Mouse (Mus musculus) bone marrow, adult 2 months (tissue): ENCODE data around the gene 4933425L06Rik. TPM values are rescaled to one million over a fixed set of nuclear protein-coding genes. Genes with fewer than 3 reads are reported as not detected.

Experiments
- H3K27ac ChIP-seq: fragments of 200-500 bp; 2 replicates; pipeline ENCODE4 v1.5.1; 2012; ENCODE audit warnings: low read depth, mild to moderate bottlenecking, control low read depth, inconsistent platforms, low read length; ENCODE audit not compliant: control insufficient read depth, poor library complexity, insufficient read depth
- H3K4me1 ChIP-seq: fragments of 200-500 bp; 2 replicates; pipeline ENCODE4 v1.6.1; 2011; ENCODE audit warnings: low read length; ENCODE audit not compliant: control insufficient read depth, insufficient read depth
- H3K4me3 ChIP-seq: fragments of 200-500 bp; replicated peaks from 2 replicates; pipeline ENCODE3; 2011; ENCODE audit warnings: mild to moderate bottlenecking, low read depth, low read length, control low read depth; ENCODE audit not compliant: control insufficient read depth
- CTCF ChIP-seq: fragments of 200-500 bp; IDR thresholded peaks from 2 replicates; pipeline ENCODE4 v1.5.1; 2011; ENCODE audit warnings: low read length, control low read depth; ENCODE audit not compliant: control insufficient read depth, insufficient read depth
- POLR2A ChIP-seq: fragments of 200-500 bp; IDR thresholded peaks from 2 replicates; pipeline ENCODE4 v1.6.1; 2011; ENCODE audit warnings: low read depth, mild to moderate bottlenecking, control low read depth, low read length, borderline replicate concordance; ENCODE audit not compliant: control insufficient read depth
- WGBS: fragments of 180-500 bp; shearing (Covaris S2); methylation state at CpG from one replicate; pipeline ENCODE4 v1.1.7; 2018; 5-methylcytosine and 5-hydroxymethylcytosine counted together
- polyA plus RNA-seq: library from polyadenylated mRNA; stranded (reverse); fragments of >200 nt; gene quantifications from 2 replicates; pipeline ENCODE4 v1.2.4, GENCODE M21; 2011; ENCODE audit warnings: low replicate concordance; ENCODE audit not compliant: missing spikeins, insufficient read depth, insufficient read length

4933425L06Rik gene
- polyA plus RNA-seq = not detected in 2 replicates

- WGBS = 87% methylated on average over 10 of the region's 10 CpGs
- TF ChIP-seq CTCF (no peak), POLR2A (no peak)
- H3K4me1 ChIP-seq = no peaks in the 10 kb centered on the region
- H3K4me3 ChIP-seq = no peak within 1 kb of the TSS
- H3K27ac ChIP-seq = no peak within 1 kb of the TSS
Observed at GRCm38 (mm10) chr13:105081862-105082261, at the start of gene 4933425L06Rik. 4933425L06Rik (plus strand) TSS chr13:105082122.

GRCm38 (mm10) chr13:105037816-105038215 lies 44.1 kb upstream of the 4933425L06Rik start:
- Histone ChIP-seq H3K27ac (no peak overlapping the region), H3K4me1 (no peaks in the 10 kb centered on the region), H3K4me3 (no peak overlapping the region)
- TF ChIP-seq CTCF = no peak
- no peak for TF ChIP-seq POLR2A
- WGBS = 87% methylated on average over 12 of the region's 12 CpGs

GRCm38 (mm10) chr13:105038334-105038733 lies 43.6 kb upstream of the 4933425L06Rik start:
- no peak for TF ChIP-seq POLR2A
- no peak for TF ChIP-seq CTCF
- Histone ChIP-seq H3K4me3 (no peak overlapping the region), H3K4me1 (no peaks in the 10 kb centered on the region), H3K27ac (no peak overlapping the region)
- WGBS = 79% methylated on average over 5 of the region's 5 CpGs

- H3K4me1 ChIP-seq = no peaks in the 10 kb centered on the region; the same call in 1 of the 2 replicates
- no peak overlapping the region for H3K4me3 ChIP-seq
- H3K27ac ChIP-seq = no peak overlapping the region
- TF ChIP-seq POLR2A = no peak
- TF ChIP-seq CTCF = no peak
- WGBS = 69% methylated on average over 3 of the region's 3 CpGs
Observed at GRCm38 (mm10) chr13:105043882-105044281, 38.0 kb upstream of the 4933425L06Rik start.

GRCm38 (mm10) chr13:105047377-105047776 lies 34.5 kb upstream of the 4933425L06Rik start:
- WGBS = 4% methylated on average over 9 of the region's 9 CpGs
- Histone ChIP-seq H3K27ac (no peak overlapping the region), H3K4me3 (no peak overlapping the region), H3K4me1 (no peaks in the 10 kb centered on the region; the same call in 1 of the 2 replicates)
- no peak for TF ChIP-seq POLR2A
- no peak for TF ChIP-seq CTCF

GRCm38 (mm10) chr13:105048662-105049061 lies 33.3 kb upstream of the 4933425L06Rik start:
- WGBS = 2% methylated on average over 8 of the region's 8 CpGs

GRCm38 (mm10) chr13:105051432-105051831 lies 30.5 kb upstream of the 4933425L06Rik start:
- Histone ChIP-seq H3K4me1 (no peaks in the 10 kb centered on the region; the same call in none of the 2 replicates), H3K4me3 (no peak overlapping the region), H3K27ac (no peak overlapping the region)
- TF ChIP-seq POLR2A (no peak), CTCF (no peak)
- WGBS = 20% methylated on average over 6 of the region's 6 CpGs

More at GRCm38 (mm10) chr13:105048662-105049061, 33.3 kb upstream of the 4933425L06Rik start:
- Histone ChIP-seq H3K27ac (no peak overlapping the region), H3K4me1 (no peaks in the 10 kb centered on the region; the same call in 1 of the 2 replicates), H3K4me3 (no peak overlapping the region)
- no peak for TF ChIP-seq CTCF
- TF ChIP-seq POLR2A = no peak

GRCm38 (mm10) chr13:105053618-105054017 lies 28.3 kb upstream of the 4933425L06Rik start:
- TF ChIP-seq CTCF = no peak
- no peak for TF ChIP-seq POLR2A
- WGBS = 15% methylated on average over 12 of the region's 12 CpGs

More at GRCm38 (mm10) chr13:105053618-105054017, 28.3 kb upstream of the 4933425L06Rik start:
- H3K4me3 ChIP-seq = no peak overlapping the region
- no peaks in the 10 kb centered on the region; the same call in none of the 2 replicates for H3K4me1 ChIP-seq
- no peak overlapping the region for H3K27ac ChIP-seq
